In the genomic region with DNA sequence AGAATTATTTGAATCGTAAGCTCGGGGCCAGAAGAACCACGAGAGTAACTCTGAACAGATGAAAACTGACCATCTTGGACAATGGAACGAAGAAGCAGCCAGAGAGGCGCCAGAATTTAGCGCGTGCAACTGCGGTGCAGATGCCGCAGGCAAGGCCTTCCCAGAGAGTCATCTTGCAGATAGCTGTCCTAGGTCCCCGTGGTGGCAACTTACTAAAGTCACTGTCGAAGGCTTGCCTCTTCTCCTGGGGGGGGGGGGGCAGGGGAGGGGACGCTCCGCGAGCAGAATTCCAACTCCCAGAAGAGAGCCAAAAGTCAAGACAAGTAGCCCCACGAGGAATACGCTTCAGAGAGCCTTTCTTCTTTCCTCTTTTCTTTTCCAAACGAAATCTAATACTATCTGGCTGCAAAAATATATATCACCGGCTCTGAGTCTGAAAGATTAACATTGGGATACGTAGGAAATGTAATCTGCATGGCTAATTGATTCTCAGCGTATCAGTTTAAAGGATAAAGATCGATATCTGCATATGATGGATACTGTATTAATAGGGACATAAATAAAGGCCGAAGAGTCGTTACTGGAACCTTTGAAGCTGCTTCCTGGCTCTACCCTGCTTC, we compare ENCODE assay signal across 12 mouse cellular contexts. TPM values are rescaled to one million over a fixed set of nuclear protein-coding genes. Genes with fewer than 3 reads are reported as not detected.
A peak's percentile ranks its signal among the peaks of the same experiment; 100 is the strongest.
DNase-seq lines count a peak whose midpoint lies in the region; ATAC-seq lines count a peak whose summit lies in the region.
"Had no signal": no experiment of that assay in that cellular context is flagged by ENCODE, and none has a peak within 500 bp of the region (broad histone marks: within the 10 kb centered on the region; RNA-seq: fewer than 3 reads in every experiment).

No protein-coding gene starts in this region.

- H3K4me3 ChIP-seq in heart, embryonic 13.5 days, result peak overlapping the region; percentile 52; the same call in 1 of the 2 replicates
- H3K4me3 ChIP-seq in hindbrain, embryonic 14.5 days (replicated peaks; ENCODE audit: low read length), result peak overlapping the region; percentile 22
- peak overlapping the region; percentile 1; the same call in 1 of the 2 replicates for H3K4me3 ChIP-seq in midbrain, embryonic 16.5 days (ENCODE audit: low read depth, low read length)
- H3K4me3 ChIP-seq: heart, adult 2 months had no signal

- 3% methylated on average over 23 of the region's 23 CpGs for WGBS in heart, embryonic 13.5 days
- 1% methylated on average over 23 of the region's 23 CpGs for WGBS in hindbrain, embryonic 14.5 days
- 3% methylated on average over 23 of the region's 23 CpGs for WGBS in midbrain, embryonic 16.5 days

- DNase-seq in heart, adult 18-20 months, result no peak
- peak; percentile 57 for DNase-seq in embryo, embryonic 10.5 days (ENCODE audit: low spot score)
- DNase-seq in hindbrain, embryonic 14.5 days (ENCODE audit: low spot score), result no peak
- DNase-seq in adrenal gland, postnatal 36 days, result no peak
- no peak for DNase-seq in frontal cortex, postnatal 14 days (ENCODE audit: low spot score in 2 of 2)
- DNase-seq in urinary bladder, postnatal 36 days (ENCODE audit: low spot score in 2 of 2), result no peak
- DNase-seq: heart, adult 2 months; right cerebral cortex, postnatal 4 days had no signal

- no peak for ATAC-seq in heart, embryonic 13.5 days (ENCODE audit: extremely low read depth, insufficient number of reproducible peaks, low FRiP score, low TSS enrichment)
- ATAC-seq in hindbrain, embryonic 14.5 days (ENCODE audit: low FRiP score), result no peak
- ATAC-seq in midbrain, embryonic 16.5 days, result no peak

- H3K27me3 ChIP-seq in heart, embryonic 13.5 days (replicated peaks), result peaks cover 97% of the 10 kb centered on the region
- peaks cover 90% of the 10 kb centered on the region for H3K27me3 ChIP-seq in hindbrain, embryonic 14.5 days (ENCODE audit: control insufficient read depth, insufficient read depth, low read length)
- peaks cover 58% of the 10 kb centered on the region for H3K27me3 ChIP-seq in midbrain, embryonic 16.5 days (ENCODE audit: control insufficient read depth, insufficient read depth, low read depth, low read length)

- no peak overlapping the region for H3K9ac ChIP-seq in heart, embryonic 13.5 days
- H3K9ac ChIP-seq in hindbrain, embryonic 14.5 days, result no peak overlapping the region; the same call in 1 of the 2 replicates
- H3K9ac ChIP-seq in midbrain, embryonic 16.5 days (ENCODE audit: low read depth, low read length), result no peak overlapping the region

- H3K27ac ChIP-seq in heart, embryonic 13.5 days (replicated peaks), result no peak overlapping the region
- no peak overlapping the region for H3K27ac ChIP-seq in hindbrain, embryonic 14.5 days
- H3K27ac ChIP-seq in midbrain, embryonic 16.5 days (ENCODE audit: low read length), result no peak overlapping the region
- H3K27ac ChIP-seq: heart, adult 2 months had no signal

- H3K36me3 ChIP-seq in heart, embryonic 13.5 days, result no peaks in the 10 kb centered on the region
- H3K36me3 ChIP-seq in hindbrain, embryonic 14.5 days (replicated peaks; ENCODE audit: control insufficient read depth, insufficient read depth), result no peaks in the 10 kb centered on the region
- no peaks in the 10 kb centered on the region for H3K36me3 ChIP-seq in midbrain, embryonic 16.5 days (ENCODE audit: control insufficient read depth, insufficient read depth, low read length)

- peak overlapping the region; percentile 71; the same call in 1 of the 2 replicates for H3K4me2 ChIP-seq in heart, embryonic 13.5 days
- H3K4me2 ChIP-seq in hindbrain, embryonic 14.5 days (replicated peaks), result peak overlapping the region; percentile 46
- peak overlapping the region; percentile 52 for H3K4me2 ChIP-seq in midbrain, embryonic 16.5 days (ENCODE audit: low read length)

- peaks cover 10% of the 10 kb centered on the region for H3K4me1 ChIP-seq in heart, embryonic 13.5 days
- peaks cover 7% of the 10 kb centered on the region for H3K4me1 ChIP-seq in hindbrain, embryonic 14.5 days (replicated peaks; ENCODE audit: control insufficient read depth, insufficient read depth, low read length)
- peaks cover 9% of the 10 kb centered on the region for H3K4me1 ChIP-seq in midbrain, embryonic 16.5 days (ENCODE audit: control insufficient read depth, insufficient read depth, low read length)

- no peaks in the 10 kb centered on the region for H3K9me3 ChIP-seq in heart, embryonic 13.5 days
- no peaks in the 10 kb centered on the region for H3K9me3 ChIP-seq in hindbrain, embryonic 14.5 days (ENCODE audit: control insufficient read depth, low read length)
- no peaks in the 10 kb centered on the region for H3K9me3 ChIP-seq in midbrain, embryonic 16.5 days (replicated peaks; ENCODE audit: control insufficient read depth, low read length, poor library complexity, severe bottlenecking)

RNA-seq across cellular contexts. Expression of a gene that starts 5.6 kb away (rescaled TPM):
- polyA plus RNA-seq in heart, embryonic 13.5 days (2015; fragmentation: Nextera tagmentation; extraction: Ambion mirVana), result 0.09 TPM in 1 of 2 replicates, not detected in the other
- not detected for total RNA-seq in heart, adult 18-20 months (2021)
- polyA plus RNA-seq in hindbrain, embryonic 14.5 days (2014; fragmentation: Nextera tagmentation; extraction: Ambion mirVana), result 7.9 and 8.2 TPM in 2 replicates
- 7.2 and 8.4 TPM in 2 replicates for polyA plus RNA-seq in midbrain, embryonic 16.5 days (2015; fragmentation: Nextera tagmentation; extraction: Ambion mirVana)
- total RNA-seq in adrenal gland, postnatal 36 days (2021), result not detected
- total RNA-seq: heart, adult 2 months; left cerebral cortex, postnatal 10 days had no signal
- polyA plus RNA-seq: lung, embryonic 16.5 days had no signal

Comparison
In these comparisons a context has a peak if more than half of its experiments do, and no peak if none do; other contexts are left out.
1. H3K4me3 ChIP-seq: peak in every context shown above with its lines; median percentile 52 in heart, embryonic 13.5 days; 22 in hindbrain, embryonic 14.5 days; 1 in midbrain, embryonic 16.5 days.